Mouse (Mus musculus) macrophage (primary cell): ENCODE measurements around the gene Cntfr. TPM values are rescaled to one million over a fixed set of nuclear protein-coding genes. Genes with fewer than 3 reads are reported as not detected.
"Not testable (repeated sequence)": the region's sequence is repeated elsewhere in the genome, so short reads cannot be mapped to it uniquely, and the experiment has no call there.

Source experiments
- H3K27ac ChIP-seq: fragments of 350-480 bp; formaldehyde crosslinking; 2 replicates; pipeline ENCODE4 v1.9.0; 2021
- H3K36me3 ChIP-seq: fragments of 350-480 bp; formaldehyde crosslinking; 2 replicates; pipeline ENCODE4 v1.9.0; 2021; ENCODE audit errors: inconsistent target
- H3K4me3 ChIP-seq: fragments of 350-480 bp; formaldehyde crosslinking; 2 replicates; pipeline ENCODE4 v1.9.0; 2021; ENCODE audit errors: inconsistent target
- H3K79me2 ChIP-seq: fragments of 350-480 bp; formaldehyde crosslinking; 2 replicates; pipeline ENCODE4 v1.9.0; 2021; ENCODE audit errors: inconsistent target
- WGBS: methylation state at CpG from one replicate; pipeline ENCODE4 v1.1.7; 2026; ENCODE audit warnings: inconsistent platforms; ENCODE audit not compliant: missing documents; 5-methylcytosine and 5-hydroxymethylcytosine counted together
- polyA plus RNA-seq: library from polyadenylated mRNA; stranded (reverse); fragments of 250-400 nt; gene quantifications from 3 replicates; pipeline ENCODE4 v1.2.4, GENCODE M21; 2018; ENCODE audit warnings: inconsistent platforms

Gene Cntfr
- polyA plus RNA-seq, 1 experiment from 2014 or later: not detected

GRCm38 (mm10) chr4:41715082-41715481 is 18.2 kb upstream of the Cntfr start:
- H3K4me3 ChIP-seq: no peak overlapping the region
- 80% methylated on average over 8 of the region's 8 CpGs for WGBS
- H3K36me3 ChIP-seq: peaks cover 39% of the 10 kb centered on the region
- no peak overlapping the region for H3K27ac ChIP-seq
- no peaks in the 10 kb centered on the region; the same call in 1 of the 2 replicates for H3K79me2 ChIP-seq

- Histone ChIP-seq H3K4me3 (no peak overlapping the region), H3K79me2 (no peaks in the 10 kb centered on the region; the same call in 1 of the 2 replicates), H3K36me3 (peaks cover 31% of the 10 kb centered on the region), H3K27ac (no peak overlapping the region)
- WGBS: 12% methylated on average over 8 of the region's 8 CpGs
These were observed 17.4 kb upstream of the Cntfr start for GRCm38 (mm10) chr4:41714276-41714675.

DNA sequence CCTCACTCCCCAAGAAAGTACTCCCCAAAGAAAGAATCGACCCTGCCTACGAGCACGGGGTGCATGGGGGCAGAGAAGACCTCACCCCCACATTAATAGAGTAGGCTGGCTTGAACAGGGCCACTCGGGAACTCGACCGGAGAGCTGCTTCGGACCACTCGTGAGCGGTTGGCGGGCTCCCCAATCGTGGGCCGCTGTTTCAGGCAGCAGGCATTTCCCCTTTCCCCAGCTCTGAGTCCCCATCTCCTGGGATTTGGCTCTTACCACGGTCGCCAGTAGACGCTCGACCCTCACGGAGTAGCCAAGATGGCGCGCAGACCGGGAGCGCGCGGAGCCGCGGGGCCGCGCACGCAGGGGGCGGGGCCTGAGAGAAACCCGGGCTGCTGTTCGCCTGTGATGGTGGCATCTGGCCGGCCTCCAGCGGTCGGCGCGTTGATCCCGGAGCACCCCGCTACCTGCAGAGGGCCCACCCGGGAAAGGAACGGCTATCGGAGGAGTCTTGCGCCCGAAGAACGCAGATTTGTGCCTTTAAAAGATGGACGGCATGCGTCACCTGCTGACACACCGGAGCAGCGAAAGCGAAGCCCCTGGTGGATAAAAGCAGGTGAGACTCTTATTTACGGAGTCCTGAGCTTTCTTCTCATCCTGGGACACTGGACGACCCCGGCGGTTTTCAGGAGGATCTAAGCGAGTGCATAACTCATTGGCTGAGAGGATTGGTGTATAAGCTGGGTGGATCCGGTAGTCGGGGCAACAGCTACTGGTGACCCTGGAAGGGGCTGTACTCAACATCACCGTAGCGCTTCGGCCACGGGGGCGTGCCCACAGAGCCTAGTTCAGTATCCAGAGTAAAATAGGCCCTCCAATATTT is 16.5 kb upstream of the Cntfr start, which contains the start of gene Rpp25l:
Gene Rpp25l (minus strand): TSS at position 338 of the 871 bp plus-strand sequence.
- H3K4me3 ChIP-seq: peak within 1 kb of the TSS; percentile 91
- peak within 1 kb of the TSS; percentile 54 for H3K27ac ChIP-seq
- no peaks in the 10 kb centered on the region; the same call in 1 of the 2 replicates for H3K79me2 ChIP-seq
- WGBS: under 1% methylated on average over 61 of the region's 61 CpGs
- peaks cover 23% of the 10 kb centered on the region; the same call in 1 of the 2 replicates for H3K36me3 ChIP-seq

GRCm38 (mm10) chr4:41712421-41713196 is 15.7 kb upstream of the Cntfr start:
- H3K27ac ChIP-seq: peak overlapping the region; percentile 54
- H3K79me2 ChIP-seq: no peaks in the 10 kb centered on the region; the same call in 1 of the 2 replicates
- peak overlapping the region; percentile 91 for H3K4me3 ChIP-seq
- WGBS: 50% methylated on average over 27 of the region's 31 CpGs
- H3K36me3 ChIP-seq: peaks cover 16% of the 10 kb centered on the region; the same call in 1 of the 2 replicates

DNA sequence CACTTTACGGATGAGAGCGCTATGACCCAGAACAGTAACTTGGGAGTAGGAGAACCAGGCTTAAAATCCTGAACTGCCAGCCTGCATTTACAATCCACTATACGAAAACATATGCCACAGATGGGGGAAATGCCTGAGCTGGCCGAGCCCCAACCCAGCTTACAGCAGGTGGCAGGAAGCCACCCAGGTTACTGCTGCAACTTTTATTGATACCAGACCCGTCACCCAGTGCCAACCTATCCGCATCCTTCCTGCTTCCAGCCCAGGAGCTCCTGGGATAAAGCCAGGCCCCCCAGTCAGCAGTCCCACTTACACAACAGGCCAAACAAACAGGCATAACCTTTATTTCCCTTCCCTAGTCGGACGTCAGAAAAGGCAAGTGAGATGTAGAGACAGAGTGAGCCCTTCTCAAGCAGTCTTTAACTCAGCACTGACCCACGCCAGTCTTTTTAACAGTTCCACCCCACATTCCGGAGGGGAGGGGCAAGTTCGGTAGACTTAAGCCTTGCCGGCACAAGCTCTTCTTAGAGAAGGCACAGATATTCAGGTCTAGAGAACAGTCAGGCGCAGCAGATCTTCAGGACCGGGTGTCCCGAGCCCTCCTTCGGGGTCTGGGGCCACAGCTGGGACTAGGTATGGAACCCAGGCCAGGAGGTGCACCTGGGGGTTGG is 15.0 kb upstream of the Cntfr start:
- 88% methylated on average over 16 of the region's 16 CpGs for WGBS
- H3K79me2 ChIP-seq: no peaks in the 10 kb centered on the region; the same call in 1 of the 2 replicates
- H3K27ac ChIP-seq: no peak overlapping the region
- no peak overlapping the region for H3K4me3 ChIP-seq
- peaks cover 8% of the 10 kb centered on the region; the same call in 1 of the 2 replicates for H3K36me3 ChIP-seq

DNA sequence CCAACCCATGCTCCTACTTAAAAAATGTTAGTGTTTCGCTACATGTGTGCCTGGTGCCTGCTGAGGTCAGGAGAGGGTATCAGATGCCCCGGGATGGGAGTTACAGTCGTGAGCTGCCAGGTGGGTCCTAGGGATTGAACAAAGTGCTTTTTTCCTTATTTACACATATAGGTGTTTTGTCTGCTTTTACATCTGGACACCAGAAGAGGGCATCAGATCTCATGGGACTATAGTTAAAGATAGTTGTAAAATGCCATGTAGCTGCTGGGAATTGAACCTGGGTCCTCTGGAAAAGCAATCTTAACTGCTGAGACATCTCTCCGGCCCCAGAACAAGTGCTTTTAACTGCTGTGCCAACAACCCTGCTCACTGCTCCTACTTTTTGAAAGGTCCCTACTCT is 13.3 kb upstream of the Cntfr start:
- no peak overlapping the region for H3K27ac ChIP-seq
- 86% methylated on average over 4 of the region's 4 CpGs for WGBS
- H3K4me3 ChIP-seq: no peak overlapping the region

DNA sequence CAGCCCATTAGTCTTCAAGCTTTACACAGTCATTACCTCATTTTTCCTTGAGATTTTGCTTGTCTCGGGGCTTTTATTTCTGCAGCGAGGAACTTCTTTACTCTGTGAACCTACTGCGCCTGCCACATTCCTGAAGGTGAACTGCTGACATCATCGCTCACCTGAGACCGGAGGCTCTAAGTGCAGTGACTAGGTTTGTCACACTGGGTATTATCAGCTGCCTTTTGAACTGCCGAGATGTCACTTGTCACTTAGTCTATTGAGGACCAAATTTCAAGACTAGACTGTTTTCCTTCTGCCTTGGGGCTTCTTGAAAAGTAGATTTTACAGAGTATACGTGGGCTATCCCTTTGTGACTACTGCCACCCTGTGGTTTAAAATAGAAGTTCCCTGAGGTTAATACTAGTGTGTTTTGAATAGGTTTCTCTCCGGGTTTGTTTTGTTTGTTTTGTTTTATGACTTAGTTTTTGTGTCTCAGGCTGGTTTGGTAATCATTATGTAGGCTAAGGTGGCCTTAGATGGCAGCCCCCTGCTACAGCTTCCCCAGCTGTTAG is 11.4 kb upstream of the Cntfr start:
- Histone ChIP-seq H3K36me3 (no peaks in the 10 kb centered on the region), H3K4me3 (no peak overlapping the region), H3K79me2 (no peaks in the 10 kb centered on the region; the same call in 1 of the 2 replicates), H3K27ac (no peak overlapping the region)
- WGBS: 53% methylated on average over 7 of the region's 8 CpGs

More for the DNA sequence above, 13.3 kb upstream of the Cntfr start:
- Histone ChIP-seq H3K36me3 (no peaks in the 10 kb centered on the region), H3K79me2 (no peaks in the 10 kb centered on the region; the same call in 1 of the 2 replicates)

DNA sequence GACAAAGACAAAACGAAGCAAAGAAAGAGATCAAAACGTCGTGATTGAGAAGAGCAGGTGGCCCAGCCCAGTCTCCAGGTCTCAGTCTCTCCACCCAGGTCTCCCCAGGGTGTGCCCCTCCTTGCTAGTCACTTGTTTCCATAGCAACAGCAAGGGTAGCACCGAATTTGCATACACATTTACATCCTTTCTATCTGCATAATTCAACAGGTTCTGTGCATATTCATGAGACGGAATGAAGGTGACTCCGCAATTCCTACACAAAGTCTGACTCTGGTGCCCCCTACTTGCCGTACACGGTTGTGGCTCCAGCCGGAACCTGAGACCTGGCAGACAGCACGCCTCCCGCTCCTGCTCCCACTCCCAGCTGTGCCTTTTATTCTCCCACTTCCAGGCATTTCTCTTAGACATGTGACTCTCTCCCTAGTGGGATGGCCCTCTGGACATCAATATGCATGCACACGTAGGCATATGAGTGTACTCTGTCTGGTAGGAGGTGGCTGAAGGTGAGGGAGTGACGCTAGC is 10.2 kb upstream of the Cntfr start:
- no peaks in the 10 kb centered on the region for H3K79me2 ChIP-seq
- WGBS: 13% methylated on average over 13 of the region's 13 CpGs
- no peak overlapping the region for H3K4me3 ChIP-seq
- H3K27ac ChIP-seq: no peak overlapping the region
- no peaks in the 10 kb centered on the region for H3K36me3 ChIP-seq

GRCm38 (mm10) chr4:41705922-41706754 is 9.2 kb upstream of the Cntfr start:
- Histone ChIP-seq H3K27ac (no peak overlapping the region), H3K36me3 (no peaks in the 10 kb centered on the region), H3K79me2 (no peaks in the 10 kb centered on the region), H3K4me3 (no peak overlapping the region)
- WGBS: 81% methylated on average over 19 of the region's 19 CpGs

DNA sequence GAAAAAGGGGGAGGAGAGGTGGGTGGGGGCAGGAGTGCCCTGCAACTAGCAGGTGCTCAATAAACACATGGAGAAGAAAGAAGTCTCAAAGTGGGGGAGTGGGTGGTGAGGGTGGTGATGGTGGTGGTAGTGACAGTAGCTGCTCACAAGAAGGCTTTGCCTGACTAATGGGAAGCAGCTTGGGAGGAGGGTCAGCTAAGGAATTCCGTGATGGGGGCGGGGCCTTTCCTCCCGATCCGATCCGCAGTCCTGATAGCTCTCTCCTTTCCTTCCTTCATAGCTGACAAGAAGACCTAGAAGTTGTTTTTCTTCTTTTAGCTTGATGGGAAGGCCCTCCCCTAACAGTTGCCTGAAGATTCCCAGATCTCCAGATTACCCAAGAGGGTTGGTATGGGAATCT is 7.8 kb upstream of the Cntfr start:
- Histone ChIP-seq H3K36me3 (no peaks in the 10 kb centered on the region), H3K4me3 (no peak overlapping the region), H3K27ac (no peak overlapping the region), H3K79me2 (no peaks in the 10 kb centered on the region)
- WGBS: 44% methylated on average over 5 of the region's 5 CpGs

DNA sequence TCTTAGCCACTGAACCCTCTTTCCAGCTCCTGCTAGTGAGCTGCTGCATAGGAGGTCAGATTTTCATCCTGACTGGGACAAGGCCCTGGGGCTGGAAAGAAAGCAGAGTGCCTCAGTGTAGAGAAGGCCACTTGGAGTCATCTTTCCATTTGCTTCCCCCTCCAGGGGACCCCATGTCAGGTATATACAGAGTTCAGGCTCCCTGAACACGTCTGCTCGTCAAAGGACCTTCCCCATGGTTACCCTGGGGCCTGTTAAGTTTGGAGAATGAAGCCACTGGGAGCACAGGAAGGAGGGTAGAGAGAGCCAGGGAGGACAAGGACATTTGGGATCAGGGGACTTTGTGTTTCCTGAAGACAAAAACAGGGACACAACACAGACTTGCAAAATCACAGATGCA is 5.3 kb upstream of the Cntfr start:
- H3K79me2 ChIP-seq, H3K36me3 ChIP-seq, H3K27ac ChIP-seq, H3K4me3 ChIP-seq: not testable (repeated sequence)
- WGBS: 94% methylated on average over 2 of the region's 2 CpGs

DNA sequence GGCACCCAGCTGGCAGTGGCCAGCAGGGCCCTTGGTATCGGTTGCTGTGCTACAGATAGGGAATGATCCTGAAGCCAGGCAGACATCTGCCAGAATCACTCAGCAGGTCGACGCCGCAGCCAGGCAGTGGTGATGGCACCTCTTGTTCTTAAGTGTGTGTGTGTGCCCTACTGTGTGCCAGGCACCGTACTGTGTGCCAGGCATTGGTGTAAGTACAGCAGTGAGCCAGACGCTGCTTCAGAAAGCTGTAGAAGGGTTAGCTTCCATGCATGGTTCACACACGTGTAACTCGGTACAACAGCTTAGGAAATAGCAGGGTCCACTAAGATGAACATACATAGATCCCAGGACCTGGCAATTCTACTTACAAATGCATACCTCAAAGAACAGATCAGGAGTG is 3.3 kb upstream of the Cntfr start:
- no CpG with 5 or more reads among the region's 8 CpGs for WGBS

GRCm38 (mm10) chr4:41699783-41700182 is 2.9 kb upstream of the Cntfr start, which contains the start of gene Il11ra1:
Gene Il11ra1, plus strand, starts transcription at chr4:41699989.
- H3K27ac ChIP-seq, H3K4me3 ChIP-seq, H3K79me2 ChIP-seq, H3K36me3 ChIP-seq: not testable (repeated sequence)
- WGBS: no CpG with 5 or more reads among the region's 10 CpGs

More for the DNA sequence above, 3.3 kb upstream of the Cntfr start:
- not testable (repeated sequence) for H3K27ac ChIP-seq, H3K36me3 ChIP-seq, H3K4me3 ChIP-seq, H3K79me2 ChIP-seq
